Mouse (Mus musculus) lung, embryonic 15.5 days (tissue): ENCODE measurements at regions not wholly inside any gene's neighbourhood (a gene's known extent, or its start where the extent isn't known, plus 50 kb on each side); places are given as distances from the start of the nearest gene placed in this dataset.
A peak's percentile ranks its signal among the peaks of the same experiment; 100 is the strongest.

ENCODE experiments used
- ATAC-seq: fragments of 200-750 bp; cut with Nextera tagmentation; 2 replicates; pipeline ENCODE4 v1.8.0; 2017; ENCODE audit warnings: moderate number of reproducible peaks, borderline replicate concordance; ENCODE audit not compliant: low FRiP score, low TSS enrichment; ENCODE audit errors: extremely low read depth
- H3K27ac ChIP-seq: fragments of 300-500 bp; sonication (generic); 2 replicates; pipeline ENCODE4 v1.5.1; 2015; ENCODE audit warnings: moderate library complexity, mild to moderate bottlenecking, inconsistent platforms
- H3K27me3 ChIP-seq: fragments of 300-500 bp; sonication (generic); 2 replicates; pipeline ENCODE4 v1.6.1; 2015; ENCODE audit warnings: inconsistent platforms
- H3K36me3 ChIP-seq: fragments of 300-500 bp; sonication (generic); 2 replicates; pipeline ENCODE4 v1.6.1; 2015; ENCODE audit warnings: inconsistent platforms
- H3K4me1 ChIP-seq: fragments of 300-500 bp; sonication (generic); 2 replicates; pipeline ENCODE4 v1.6.1; 2015; ENCODE audit warnings: inconsistent platforms
- H3K4me2 ChIP-seq: fragments of 300-500 bp; sonication (generic); 2 replicates; pipeline ENCODE4 v1.6.1; 2015; ENCODE audit warnings: inconsistent platforms, mild to moderate bottlenecking, moderate library complexity
- H3K4me3 ChIP-seq: fragments of 300-500 bp; sonication (generic); 2 replicates; pipeline ENCODE4 v1.5.1; 2015; ENCODE audit warnings: mild to moderate bottlenecking, inconsistent platforms
- H3K9ac ChIP-seq: fragments of 300-500 bp; sonication (generic); 2 replicates; pipeline ENCODE4 v1.6.1; 2015; ENCODE audit warnings: inconsistent platforms
- H3K9me3 ChIP-seq: fragments of 300-500 bp; sonication (generic); 2 replicates; pipeline ENCODE4 v1.6.1; 2016; ENCODE audit warnings: inconsistent platforms
- WGBS: fragments of 180-500 bp; shearing (Covaris S2); methylation state at CpG from one replicate; pipeline ENCODE4 v1.1.7; 2015; 5-methylcytosine and 5-hydroxymethylcytosine counted together

DNA sequence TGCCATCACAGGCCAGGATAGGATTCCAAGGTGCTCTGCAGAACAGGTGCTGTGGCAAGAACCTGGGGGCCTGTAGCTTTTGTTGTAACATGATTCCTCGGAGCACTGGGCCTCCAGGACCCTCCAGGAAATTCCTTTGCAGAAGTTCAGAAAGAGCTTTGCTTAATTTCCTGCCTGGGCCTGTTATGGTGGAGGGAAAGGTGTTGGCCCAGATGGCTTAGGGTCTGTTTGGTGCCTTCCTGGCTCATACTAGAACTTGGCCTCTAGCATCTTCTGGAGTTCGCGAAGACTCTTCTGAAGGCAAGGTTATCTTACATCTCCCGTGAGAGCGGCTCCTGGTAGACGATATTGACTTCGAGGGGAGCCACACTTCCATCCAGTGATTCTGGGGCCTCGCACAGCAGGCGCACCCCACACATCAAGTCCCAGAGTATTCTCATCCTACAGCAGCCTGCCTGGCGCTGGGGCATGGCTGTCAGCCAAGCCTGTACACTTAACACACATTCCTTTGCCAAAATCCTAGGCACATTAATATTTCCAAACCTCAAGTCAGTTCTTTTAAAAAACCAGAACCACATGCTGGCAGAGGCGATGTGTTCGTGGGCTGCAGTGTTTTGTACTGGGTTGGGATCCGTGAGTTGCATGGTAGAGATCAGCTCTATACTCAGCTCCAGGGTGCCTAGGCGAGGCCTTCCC is 54.5 kb upstream of the Cxcl14 start:
- peak; percentile 52; the same call in 1 of the 2 replicates for ATAC-seq
- no peak overlapping the region for H3K4me3 ChIP-seq
- H3K27me3 ChIP-seq: no peaks in the 10 kb centered on the region
- H3K9me3 ChIP-seq: no peaks in the 10 kb centered on the region
- H3K4me2 ChIP-seq: no peak overlapping the region
- H3K27ac ChIP-seq: peak overlapping the region; percentile 74
- WGBS: 47% methylated on average over 14 of the region's 14 CpGs
- no peaks in the 10 kb centered on the region for H3K36me3 ChIP-seq
- H3K9ac ChIP-seq: no peak overlapping the region
- peaks cover 28% of the 10 kb centered on the region for H3K4me1 ChIP-seq

DNA sequence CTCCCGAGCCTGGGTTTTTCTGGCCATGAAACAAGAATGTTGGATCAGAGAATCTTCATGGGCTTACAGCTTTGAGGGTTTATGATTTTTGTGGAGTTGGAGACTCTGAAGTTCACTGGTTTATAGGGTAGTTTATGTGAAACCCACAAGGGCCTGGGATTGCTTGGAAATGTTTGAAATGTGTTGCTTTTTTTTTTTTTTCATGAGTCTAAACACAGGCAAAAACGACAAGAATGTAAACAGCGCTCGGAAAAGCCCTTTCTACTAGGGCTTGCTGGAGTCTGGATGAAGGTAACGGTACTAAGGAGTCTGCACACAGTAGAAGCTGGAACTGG is 55.0 kb upstream of the Cxcl14 start:
- H3K27ac ChIP-seq: peak overlapping the region; percentile 74
- no peak overlapping the region for H3K4me3 ChIP-seq
- H3K4me1 ChIP-seq: peaks cover 28% of the 10 kb centered on the region
- no peak overlapping the region for H3K4me2 ChIP-seq
- H3K27me3 ChIP-seq: no peaks in the 10 kb centered on the region
- WGBS: 37% methylated on average over 5 of the region's 5 CpGs
- no peaks in the 10 kb centered on the region for H3K9me3 ChIP-seq
- ATAC-seq: peak; percentile 33; the same call in 1 of the 2 replicates
- H3K36me3 ChIP-seq: no peaks in the 10 kb centered on the region
- H3K9ac ChIP-seq: no peak overlapping the region

GRCm38 (mm10) chr13:56352436-56352835 is 56.1 kb upstream of the Cxcl14 start:
- no peaks in the 10 kb centered on the region for H3K36me3 ChIP-seq

GRCm38 (mm10) chr13:56352839-56353605 is 56.7 kb upstream of the Cxcl14 start:
- Histone ChIP-seq H3K9me3 (no peaks in the 10 kb centered on the region), H3K27me3 (no peaks in the 10 kb centered on the region), H3K9ac (no peak overlapping the region), H3K4me1 (peaks cover 28% of the 10 kb centered on the region), H3K27ac (no peak overlapping the region), H3K4me2 (no peak overlapping the region), H3K4me3 (no peak overlapping the region), H3K36me3 (no peaks in the 10 kb centered on the region)
- 83% methylated on average over 12 of the region's 12 CpGs for WGBS
- ATAC-seq: no peak

More at GRCm38 (mm10) chr13:56352436-56352835, 56.1 kb upstream of the Cxcl14 start:
- WGBS: 83% methylated on average over 6 of the region's 6 CpGs
- ATAC-seq: no peak
- no peaks in the 10 kb centered on the region for H3K9me3 ChIP-seq
- H3K9ac ChIP-seq: no peak overlapping the region
- no peaks in the 10 kb centered on the region for H3K27me3 ChIP-seq
- H3K4me3 ChIP-seq: no peak overlapping the region
- no peak overlapping the region for H3K27ac ChIP-seq
- peaks cover 28% of the 10 kb centered on the region for H3K4me1 ChIP-seq
- H3K4me2 ChIP-seq: no peak overlapping the region

DNA sequence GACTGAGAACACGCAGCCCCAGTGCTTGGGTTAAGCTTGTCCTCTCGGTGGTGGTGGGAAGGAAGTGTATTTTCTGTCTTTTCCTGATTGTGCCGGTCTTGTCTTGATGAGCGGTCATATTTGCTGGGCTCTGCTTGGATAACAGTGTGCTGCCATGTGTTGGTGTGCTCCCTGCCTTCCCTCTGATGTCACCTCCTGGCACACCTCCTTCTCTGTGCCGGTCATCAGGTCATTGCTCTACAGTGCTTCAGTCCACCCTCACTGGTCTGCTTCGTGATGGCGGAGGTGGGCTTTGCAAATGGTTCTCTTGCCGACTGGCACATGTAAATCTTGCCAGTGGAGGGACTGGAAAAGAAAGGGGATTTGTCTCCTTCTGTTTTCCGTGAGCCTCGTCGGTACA is 57.6 kb upstream of the Cxcl14 start:
- Histone ChIP-seq H3K27ac (no peak overlapping the region), H3K4me1 (peaks cover 28% of the 10 kb centered on the region), H3K4me2 (no peak overlapping the region), H3K36me3 (no peaks in the 10 kb centered on the region), H3K4me3 (no peak overlapping the region), H3K9ac (no peak overlapping the region), H3K9me3 (no peaks in the 10 kb centered on the region), H3K27me3 (no peaks in the 10 kb centered on the region)
- WGBS: 89% methylated on average over 11 of the region's 11 CpGs
- ATAC-seq: no peak

- 76% methylated on average over 1 of the region's 1 CpGs for WGBS
- no peak for ATAC-seq
- H3K27ac ChIP-seq: no peak overlapping the region
- H3K9ac ChIP-seq: no peak overlapping the region
- no peak overlapping the region for H3K4me2 ChIP-seq
- no peaks in the 10 kb centered on the region for H3K9me3 ChIP-seq
- peaks cover 24% of the 10 kb centered on the region for H3K4me1 ChIP-seq
- H3K4me3 ChIP-seq: no peak overlapping the region
- no peaks in the 10 kb centered on the region for H3K36me3 ChIP-seq
- H3K27me3 ChIP-seq: no peaks in the 10 kb centered on the region
These were observed 58.3 kb upstream of the Cxcl14 start for GRCm38 (mm10) chr13:56354630-56355029.

GRCm38 (mm10) chr13:56356999-56357398 is 60.6 kb upstream of the Cxcl14 start:
- no peak for ATAC-seq
- Histone ChIP-seq H3K27ac (no peak overlapping the region), H3K9ac (no peak overlapping the region), H3K4me1 (peaks cover 3% of the 10 kb centered on the region; the same call in 1 of the 2 replicates), H3K27me3 (no peaks in the 10 kb centered on the region), H3K4me3 (no peak overlapping the region), H3K36me3 (no peaks in the 10 kb centered on the region), H3K4me2 (no peak overlapping the region), H3K9me3 (no peaks in the 10 kb centered on the region)
- WGBS: 21% methylated on average over 1 of the region's 1 CpGs

GRCm38 (mm10) chr13:56357955-56358354 is 61.6 kb upstream of the Cxcl14 start:
- WGBS: 85% methylated on average over 3 of the region's 3 CpGs
- ATAC-seq: no peak
- no peak overlapping the region for H3K4me3 ChIP-seq

DNA sequence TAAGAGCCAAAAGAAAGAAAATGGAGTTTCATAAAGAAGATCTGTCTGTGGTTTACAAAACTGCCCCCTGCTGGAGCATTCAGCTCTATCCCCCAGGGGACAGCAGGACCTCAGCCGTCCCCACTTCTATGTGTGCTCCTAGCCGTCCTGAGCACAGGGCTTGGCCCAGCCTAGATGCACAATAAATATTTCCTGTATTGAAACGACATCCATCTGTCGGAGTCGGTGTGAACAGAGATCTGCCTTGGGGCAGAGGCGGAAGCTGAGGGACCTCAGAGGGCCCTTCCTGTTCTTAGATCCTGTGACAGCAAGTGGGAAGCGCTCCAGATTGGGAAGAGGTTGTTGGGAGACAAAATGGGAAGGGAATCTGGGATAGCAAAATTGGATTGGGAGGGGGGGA is 62.5 kb upstream of the Cxcl14 start:
- Histone ChIP-seq H3K27me3 (no peaks in the 10 kb centered on the region), H3K4me1 (no peaks in the 10 kb centered on the region), H3K27ac (no peak overlapping the region), H3K36me3 (no peaks in the 10 kb centered on the region), H3K4me3 (no peak overlapping the region), H3K4me2 (no peak overlapping the region), H3K9ac (no peak overlapping the region), H3K9me3 (no peaks in the 10 kb centered on the region)
- ATAC-seq: 0 out of 2 replicates have a peak, but pooled peaks have one; percentile 33
- 46% methylated on average over 7 of the region's 7 CpGs for WGBS

More at GRCm38 (mm10) chr13:56357955-56358354, 61.6 kb upstream of the Cxcl14 start:
- H3K27ac ChIP-seq: no peak overlapping the region
- H3K36me3 ChIP-seq: no peaks in the 10 kb centered on the region
- H3K27me3 ChIP-seq: no peaks in the 10 kb centered on the region
- H3K4me1 ChIP-seq: no peaks in the 10 kb centered on the region
- no peak overlapping the region for H3K9ac ChIP-seq
- H3K4me2 ChIP-seq: no peak overlapping the region
- H3K9me3 ChIP-seq: no peaks in the 10 kb centered on the region

GRCm38 (mm10) chr13:56359554-56359953 is 63.2 kb upstream of the Cxcl14 start:
- Histone ChIP-seq H3K4me1 (no peaks in the 10 kb centered on the region), H3K4me2 (no peak overlapping the region), H3K9ac (no peak overlapping the region), H3K9me3 (no peaks in the 10 kb centered on the region), H3K27ac (no peak overlapping the region), H3K36me3 (no peaks in the 10 kb centered on the region), H3K4me3 (no peak overlapping the region), H3K27me3 (no peaks in the 10 kb centered on the region)
- WGBS: 87% methylated on average over 18 of the region's 18 CpGs
- ATAC-seq: no peak

GRCm38 (mm10) chr13:56360803-56361202 is 64.5 kb upstream of the Cxcl14 start:
- H3K4me3 ChIP-seq: no peak overlapping the region
- no peaks in the 10 kb centered on the region for H3K36me3 ChIP-seq
- ATAC-seq: no peak
- no peaks in the 10 kb centered on the region for H3K4me1 ChIP-seq
- no peaks in the 10 kb centered on the region for H3K27me3 ChIP-seq
- no peak overlapping the region for H3K4me2 ChIP-seq
- no peak overlapping the region for H3K9ac ChIP-seq
- WGBS: 56% methylated on average over 2 of the region's 2 CpGs
- H3K9me3 ChIP-seq: no peaks in the 10 kb centered on the region
- no peak overlapping the region for H3K27ac ChIP-seq

DNA sequence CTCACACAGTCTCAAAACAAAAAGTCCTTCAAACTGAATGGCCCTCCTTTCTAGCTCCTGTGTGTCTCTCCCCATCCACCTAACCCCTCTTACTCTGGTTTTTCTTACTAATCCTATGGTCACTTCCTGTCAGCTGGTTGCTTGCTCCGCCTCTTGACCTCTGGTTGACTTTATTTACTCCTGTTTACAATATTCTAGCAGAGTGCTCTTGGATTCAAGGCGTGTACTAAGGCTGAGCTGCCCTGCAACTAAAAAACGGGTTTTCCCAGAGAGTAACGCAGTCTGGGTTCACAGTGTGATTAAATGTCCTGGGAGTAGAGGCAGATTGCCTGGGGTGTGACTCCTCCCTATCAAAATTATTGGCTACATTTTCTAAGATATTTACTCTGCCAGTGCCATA is 64.2 kb upstream of the Gm3045 start:
- ATAC-seq: no peak
- 53% methylated on average over 4 of the region's 4 CpGs for WGBS
- Histone ChIP-seq H3K27ac (no peak overlapping the region), H3K4me3 (no peak overlapping the region), H3K36me3 (no peaks in the 10 kb centered on the region), H3K9me3 (no peaks in the 10 kb centered on the region), H3K27me3 (no peaks in the 10 kb centered on the region), H3K4me1 (no peaks in the 10 kb centered on the region), H3K4me2 (no peak overlapping the region), H3K9ac (no peak overlapping the region)
